Mouse (Mus musculus): ENCODE results near the gene Senp1.

DNA sequence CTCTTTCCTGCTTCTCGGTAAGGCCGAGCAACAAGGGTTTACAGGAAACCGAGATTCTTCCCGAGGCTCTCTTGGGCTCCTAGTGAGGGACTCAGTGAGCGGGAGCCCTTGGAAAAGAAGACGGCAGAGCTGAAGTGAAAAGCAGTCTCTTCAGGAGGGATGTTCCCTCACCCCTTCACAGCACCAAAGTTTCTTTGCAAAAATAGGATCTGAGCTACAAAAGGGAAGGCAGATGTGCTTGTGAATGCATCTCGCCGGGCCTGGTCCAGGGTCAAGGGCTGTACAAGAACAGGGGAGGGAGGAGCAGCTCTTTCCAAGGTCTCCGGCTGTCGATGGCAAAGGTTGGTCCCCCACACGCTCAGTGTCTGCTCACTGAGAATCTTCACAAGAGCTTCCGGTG is 51.0 kb downstream of the Senp1 start:
- TF ChIP-seq POLR2A (IDR thresholded peaks at IDR 0.05; ENCODE audit: insufficient read length, low read depth) (no peak), MYOD1 (IDR thresholded peaks at IDR 0.05; ENCODE audit: control insufficient read depth in 1 of 3, insufficient read length in 2 of 3, low read depth in 2 of 3) (no peak), CEBPB (IDR thresholded peaks at IDR 0.05; ENCODE audit: insufficient read depth, poor library complexity, severe bottlenecking) (no peak), TCF12 (IDR thresholded peaks at IDR 0.05; ENCODE audit: insufficient read depth, poor library complexity, severe bottlenecking) (no peak), USF1 (IDR thresholded peaks at IDR 0.05; ENCODE audit: low read depth) (no peak), POLR2AphosphoS2 (IDR thresholded peaks at IDR 0.05; ENCODE audit: insufficient read length, low read depth) (no peak), MAX (IDR thresholded peaks at IDR 0.05; ENCODE audit: low read depth) (no peak), E2F4 (IDR thresholded peaks at IDR 0.05; ENCODE audit: insufficient read depth) (no peak), MYOG (IDR thresholded peaks at IDR 0.05; ENCODE audit: control insufficient read depth in 1 of 3, insufficient read depth in 1 of 3, insufficient read length in 2 of 3, low read depth in 2 of 3) (no peak), SRF (IDR thresholded peaks at IDR 0.05; ENCODE audit: control insufficient read depth, insufficient read length, low read depth) (no peak), REST (IDR thresholded peaks at IDR 0.05; ENCODE audit: insufficient read depth, insufficient read length) (no peak)

Measured in myocyte (in vitro differentiated cells).